Mouse (Mus musculus): Measurements from ENCODE around the gene Fam160a1. TPM values are rescaled to one million over a fixed set of nuclear protein-coding genes. Genes with fewer than 3 reads are reported as not detected.
A peak's percentile ranks its signal among the peaks of the same experiment; 100 is the strongest.

Fam160a1 gene
- polyA plus RNA-seq, 1 experiment: 3.6 TPM

DNA sequence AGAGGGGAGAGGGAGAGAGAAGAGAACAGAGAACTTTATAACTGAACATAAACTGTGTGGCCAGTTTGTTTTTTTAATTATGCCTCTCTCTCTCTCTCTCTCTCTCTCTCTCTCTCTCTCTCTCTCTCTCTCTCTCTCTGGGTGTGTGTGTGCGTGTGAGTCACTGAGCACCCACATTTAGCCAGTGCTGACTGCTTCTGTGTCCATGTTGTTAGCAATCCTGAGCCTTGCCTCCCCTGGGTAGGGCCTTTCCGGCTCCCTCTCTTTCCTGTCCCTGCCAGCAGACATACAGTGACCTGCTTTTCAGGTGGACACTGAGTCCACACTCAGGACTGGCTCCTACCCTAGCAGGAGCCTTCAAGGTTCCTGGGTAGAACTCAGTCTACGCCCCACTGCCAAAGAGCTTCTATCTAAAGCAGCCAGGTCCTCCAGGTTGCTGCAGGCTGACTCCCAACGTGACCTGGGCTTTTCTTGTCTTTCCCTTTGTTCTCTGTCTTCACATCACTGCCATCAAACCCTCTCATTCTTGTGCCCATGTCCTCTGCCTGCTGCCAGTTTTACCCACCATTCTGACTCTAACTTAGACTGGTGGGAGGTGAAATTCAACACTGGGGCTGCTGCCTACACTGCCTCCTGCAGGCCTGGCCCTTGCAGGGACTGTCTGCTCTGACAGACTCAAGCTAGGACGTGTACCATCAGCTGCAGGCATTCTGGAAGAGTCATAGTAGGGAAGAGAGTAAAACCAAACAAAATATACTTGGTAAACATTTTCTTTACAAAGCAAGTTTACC, 83.0 kb downstream of the Fam160a1 start:
- Histone ChIP-seq H3K27me3 (ENCODE audit: control insufficient read depth, insufficient read depth, low read length, poor library complexity, severe bottlenecking) (no peaks in the 10 kb centered on the region), H3K9ac (ENCODE audit: low read depth, poor library complexity, severe bottlenecking) (no peak overlapping the region), H3K36me3 (ENCODE audit: control insufficient read depth, insufficient read depth, low read length, poor library complexity, severe bottlenecking) (no peaks in the 10 kb centered on the region), H3K27ac (ENCODE audit: insufficient read depth, low read length) (no peak overlapping the region), H3K4me3 (ENCODE audit: low read depth, low read length) (no peak overlapping the region), H3K9me3 (replicated peaks; ENCODE audit: control insufficient read depth, insufficient read depth, low read length, poor library complexity, severe bottlenecking) (no peaks in the 10 kb centered on the region), H3K4me1 (ENCODE audit: control insufficient read depth, insufficient read depth, low read length) (no peaks in the 10 kb centered on the region)
- TF ChIP-seq CTCF (IDR thresholded peaks at IDR 0.05; ENCODE audit: low read depth, low read length) (peak; percentile 4), EP300 (IDR thresholded peaks at IDR 0.05; ENCODE audit: insufficient read depth, low read depth, low read length) (no peak)

DNA sequence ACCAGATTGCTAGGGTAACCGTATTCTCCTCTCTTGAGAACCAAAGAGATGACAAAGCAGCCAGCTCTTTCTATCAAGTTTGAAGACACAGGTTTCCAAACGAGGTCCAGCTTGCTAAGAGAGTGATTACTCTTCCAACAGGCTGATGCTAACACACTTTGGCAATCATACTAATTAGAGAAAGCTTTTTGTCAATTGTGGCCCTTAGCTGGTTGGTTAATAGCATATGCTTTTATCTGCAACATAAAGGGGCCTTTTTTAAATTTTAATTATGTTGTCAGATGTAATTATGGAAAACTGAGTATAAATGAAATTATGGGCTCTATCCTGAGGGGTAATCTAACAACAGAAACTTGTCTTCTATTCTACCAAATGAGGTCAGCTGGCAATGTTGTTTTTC, 89.9 kb downstream of the Fam160a1 start:
- no peak for TF ChIP-seq EP300 (IDR thresholded peaks at IDR 0.05; ENCODE audit: insufficient read depth, low read depth, low read length)
- no peak for TF ChIP-seq POLR2A (IDR thresholded peaks at IDR 0.05; ENCODE audit: insufficient read depth, low read length)
- no peak for TF ChIP-seq CTCF (IDR thresholded peaks at IDR 0.05; ENCODE audit: low read depth, low read length)
- H3K27me3 ChIP-seq (ENCODE audit: control insufficient read depth, insufficient read depth, low read length, poor library complexity, severe bottlenecking): no peaks in the 10 kb centered on the region
- no peaks in the 10 kb centered on the region for H3K4me1 ChIP-seq (ENCODE audit: control insufficient read depth, insufficient read depth, low read length)
- H3K4me3 ChIP-seq (ENCODE audit: low read depth, low read length): no peak overlapping the region
- no peaks in the 10 kb centered on the region for H3K9me3 ChIP-seq (replicated peaks; ENCODE audit: control insufficient read depth, insufficient read depth, low read length, poor library complexity, severe bottlenecking)
- no peak overlapping the region for H3K27ac ChIP-seq (ENCODE audit: insufficient read depth, low read length)
- H3K9ac ChIP-seq (ENCODE audit: low read depth, poor library complexity, severe bottlenecking): no peak overlapping the region
- H3K36me3 ChIP-seq (ENCODE audit: control insufficient read depth, insufficient read depth, low read length, poor library complexity, severe bottlenecking): no peaks in the 10 kb centered on the region

DNA sequence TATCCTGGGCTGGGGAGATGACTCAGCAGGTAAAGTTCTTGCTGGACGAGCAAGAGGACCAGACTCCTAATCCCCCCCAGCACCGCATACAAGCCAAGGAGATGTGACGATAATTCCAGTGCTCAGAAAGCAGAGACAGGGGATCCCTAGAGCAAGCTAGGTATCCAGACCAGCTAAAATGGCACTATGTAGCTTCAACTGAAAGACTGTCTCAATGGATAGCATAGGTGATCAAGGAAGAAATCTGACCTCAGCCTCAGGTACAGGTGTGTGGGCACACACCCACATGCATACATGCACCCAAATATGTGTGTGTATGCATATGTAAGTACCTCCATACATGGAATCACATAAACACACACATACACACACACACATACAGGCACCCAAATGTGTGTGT, 91.1 kb downstream of the Fam160a1 start:
- no peak overlapping the region for H3K9ac ChIP-seq (ENCODE audit: low read depth, poor library complexity, severe bottlenecking)
- H3K27ac ChIP-seq (ENCODE audit: insufficient read depth, low read length): no peak overlapping the region
- no peak overlapping the region for H3K4me3 ChIP-seq (ENCODE audit: low read depth, low read length)
- no peaks in the 10 kb centered on the region for H3K9me3 ChIP-seq (replicated peaks; ENCODE audit: control insufficient read depth, insufficient read depth, low read length, poor library complexity, severe bottlenecking)
- TF ChIP-seq POLR2A (IDR thresholded peaks at IDR 0.05; ENCODE audit: insufficient read depth, low read length) (no peak), EP300 (IDR thresholded peaks at IDR 0.05; ENCODE audit: insufficient read depth, low read depth, low read length) (no peak), CTCF (IDR thresholded peaks at IDR 0.05; ENCODE audit: low read depth, low read length) (no peak)
- H3K36me3 ChIP-seq (ENCODE audit: control insufficient read depth, insufficient read depth, low read length, poor library complexity, severe bottlenecking): no peaks in the 10 kb centered on the region
- H3K4me1 ChIP-seq (ENCODE audit: control insufficient read depth, insufficient read depth, low read length): no peaks in the 10 kb centered on the region
- no peaks in the 10 kb centered on the region for H3K27me3 ChIP-seq (ENCODE audit: control insufficient read depth, insufficient read depth, low read length, poor library complexity, severe bottlenecking)

DNA sequence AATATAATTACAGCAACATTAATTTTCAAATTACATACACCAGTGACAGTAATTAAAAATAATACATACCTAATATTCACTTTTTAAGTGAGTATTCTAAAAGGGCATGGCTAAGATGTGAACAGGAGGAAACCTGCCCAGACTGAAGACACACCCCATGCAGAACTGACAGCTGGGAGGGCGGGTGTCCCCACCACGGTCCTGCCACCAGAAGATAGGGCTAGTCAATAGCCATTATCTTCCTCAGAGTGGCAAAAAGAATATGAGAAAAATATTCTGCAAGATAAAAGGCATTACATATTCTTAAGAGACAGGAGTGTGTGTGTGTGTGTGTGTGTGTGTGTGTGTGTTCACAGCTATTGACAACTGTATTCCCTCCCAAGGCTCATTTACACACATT, 92.0 kb downstream of the Fam160a1 start:
- Histone ChIP-seq H3K27me3 (ENCODE audit: control insufficient read depth, insufficient read depth, low read length, poor library complexity, severe bottlenecking) (no peaks in the 10 kb centered on the region), H3K9ac (ENCODE audit: low read depth, poor library complexity, severe bottlenecking) (no peak overlapping the region), H3K4me1 (ENCODE audit: control insufficient read depth, insufficient read depth, low read length) (no peaks in the 10 kb centered on the region), H3K9me3 (replicated peaks; ENCODE audit: control insufficient read depth, insufficient read depth, low read length, poor library complexity, severe bottlenecking) (no peaks in the 10 kb centered on the region), H3K27ac (ENCODE audit: insufficient read depth, low read length) (no peak overlapping the region), H3K4me3 (ENCODE audit: low read depth, low read length) (no peak overlapping the region), H3K36me3 (ENCODE audit: control insufficient read depth, insufficient read depth, low read length, poor library complexity, severe bottlenecking) (no peaks in the 10 kb centered on the region)
- no peak for TF ChIP-seq CTCF (IDR thresholded peaks at IDR 0.05; ENCODE audit: low read depth, low read length)
- no peak for TF ChIP-seq POLR2A (IDR thresholded peaks at IDR 0.05; ENCODE audit: insufficient read depth, low read length)
- TF ChIP-seq EP300 (IDR thresholded peaks at IDR 0.05; ENCODE audit: insufficient read depth, low read depth, low read length): no peak

DNA sequence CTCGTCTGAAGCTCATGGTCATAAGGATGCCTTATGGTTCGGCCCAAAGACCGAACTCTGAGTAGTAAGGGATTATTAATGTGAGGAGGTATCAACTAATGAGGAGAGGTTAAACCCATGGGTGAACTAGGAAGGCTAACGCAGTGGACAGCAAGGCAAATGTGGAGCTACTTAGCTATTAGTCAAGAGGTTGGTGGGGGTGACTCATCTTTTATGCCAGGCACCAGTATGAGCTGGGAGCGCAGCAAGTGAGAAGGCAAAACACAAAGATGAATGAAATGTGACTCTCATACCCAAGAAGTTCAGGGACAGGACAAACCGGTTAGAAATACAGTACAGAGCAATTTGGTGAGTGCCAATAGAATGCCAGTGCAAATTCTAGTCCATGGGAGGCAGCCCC, 94.5 kb downstream of the Fam160a1 start:
- Histone ChIP-seq H3K27me3 (ENCODE audit: control insufficient read depth, insufficient read depth, low read length, poor library complexity, severe bottlenecking) (no peaks in the 10 kb centered on the region), H3K9me3 (replicated peaks; ENCODE audit: control insufficient read depth, insufficient read depth, low read length, poor library complexity, severe bottlenecking) (no peaks in the 10 kb centered on the region), H3K9ac (ENCODE audit: low read depth, poor library complexity, severe bottlenecking) (no peak overlapping the region), H3K4me3 (ENCODE audit: low read depth, low read length) (no peak overlapping the region), H3K27ac (ENCODE audit: insufficient read depth, low read length) (no peak overlapping the region), H3K4me1 (ENCODE audit: control insufficient read depth, insufficient read depth, low read length) (no peaks in the 10 kb centered on the region), H3K36me3 (ENCODE audit: control insufficient read depth, insufficient read depth, low read length, poor library complexity, severe bottlenecking) (no peaks in the 10 kb centered on the region)
- TF ChIP-seq EP300 (IDR thresholded peaks at IDR 0.05; ENCODE audit: insufficient read depth, low read depth, low read length) (no peak), POLR2A (IDR thresholded peaks at IDR 0.05; ENCODE audit: insufficient read depth, low read length) (no peak), CTCF (IDR thresholded peaks at IDR 0.05; ENCODE audit: low read depth, low read length) (no peak)

DNA sequence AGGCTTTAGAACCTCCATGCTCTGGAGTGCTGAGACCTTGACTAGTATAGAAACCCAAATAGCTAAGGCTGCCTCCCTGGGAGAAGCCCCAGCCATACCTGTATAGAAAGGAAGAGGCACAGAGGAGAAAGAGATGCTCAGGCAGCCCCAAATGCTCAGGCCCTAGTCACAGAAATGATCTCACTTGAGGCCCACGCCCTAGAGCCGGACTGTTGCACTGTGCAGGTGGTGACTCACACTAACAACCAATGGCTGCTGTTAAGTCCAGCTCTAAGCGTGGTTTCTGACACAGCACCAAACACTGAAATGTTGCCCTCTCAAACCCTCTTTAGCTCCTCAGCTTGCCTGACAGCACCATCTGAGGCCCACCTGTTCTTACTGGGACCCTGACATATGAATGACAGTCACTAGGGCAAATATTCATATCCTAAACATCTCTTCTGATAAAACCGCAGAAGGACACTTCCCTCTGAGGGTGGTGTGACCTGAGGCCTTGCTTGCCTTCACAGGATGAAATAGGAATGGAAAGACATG, 101.3 kb downstream of the Fam160a1 start:
- Histone ChIP-seq H3K9ac (ENCODE audit: low read depth, poor library complexity, severe bottlenecking) (no peak overlapping the region), H3K27ac (ENCODE audit: insufficient read depth, low read length) (no peak overlapping the region), H3K4me3 (ENCODE audit: low read depth, low read length) (no peak overlapping the region), H3K27me3 (ENCODE audit: control insufficient read depth, insufficient read depth, low read length, poor library complexity, severe bottlenecking) (no peaks in the 10 kb centered on the region), H3K4me1 (ENCODE audit: control insufficient read depth, insufficient read depth, low read length) (no peaks in the 10 kb centered on the region), H3K9me3 (replicated peaks; ENCODE audit: control insufficient read depth, insufficient read depth, low read length, poor library complexity, severe bottlenecking) (no peaks in the 10 kb centered on the region), H3K36me3 (ENCODE audit: control insufficient read depth, insufficient read depth, low read length, poor library complexity, severe bottlenecking) (no peaks in the 10 kb centered on the region)
- TF ChIP-seq POLR2A (IDR thresholded peaks at IDR 0.05; ENCODE audit: insufficient read depth, low read length) (no peak), EP300 (IDR thresholded peaks at IDR 0.05; ENCODE audit: insufficient read depth, low read depth, low read length) (no peak), CTCF (IDR thresholded peaks at IDR 0.05; ENCODE audit: low read depth, low read length) (no peak)
